Mouse (Mus musculus) C2C12 (cell line): Measurements from ENCODE around the gene Mllt1.

Source experiments
- CTCF ChIP-seq: IDR thresholded peaks from one replicate; pipeline ENCODE4 v1.5.1; 2011; ENCODE audit not compliant: control insufficient read depth, insufficient read depth, insufficient read length
- MAX ChIP-seq: IDR thresholded peaks from one replicate; pipeline ENCODE4 v1.6.1; 2011; ENCODE audit warnings: mild to moderate bottlenecking, control low read depth
- MYOG ChIP-seq: IDR thresholded peaks from one replicate; pipeline ENCODE4 v1.6.1; 2011; ENCODE audit not compliant: control insufficient read depth, insufficient read length; ENCODE audit errors: extremely low read depth
- USF1 ChIP-seq: IDR thresholded peaks from one replicate; pipeline ENCODE4 v1.6.1; 2011; ENCODE audit warnings: low read depth, mild to moderate bottlenecking, control low read depth, moderate library complexity

DNA sequence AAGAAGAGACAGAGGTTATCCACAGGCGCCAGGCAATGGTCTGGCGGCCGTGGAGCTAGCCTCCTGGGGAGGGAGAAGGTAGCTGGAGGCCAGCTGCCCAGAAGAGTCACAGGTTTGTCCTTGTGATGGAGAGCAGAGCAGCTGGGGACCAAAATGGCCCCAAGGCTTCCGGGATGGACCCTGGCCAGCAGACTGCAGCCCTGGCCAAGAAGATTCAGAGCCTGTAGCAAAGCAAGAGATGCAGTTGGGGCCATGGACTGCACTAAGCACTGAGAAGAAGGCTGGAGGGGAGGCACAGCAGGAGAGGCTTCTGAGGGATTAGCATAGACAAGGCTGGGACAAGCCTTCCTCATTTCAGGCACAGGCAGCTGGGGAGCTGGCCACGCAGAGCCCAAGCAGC is 32.5 kb downstream of the Mllt1 start:
- no peak for TF ChIP-seq CTCF
- no peak for TF ChIP-seq MAX
- no peak for TF ChIP-seq MYOG
- no peak for TF ChIP-seq USF1
